Mouse (Mus musculus) liver, embryonic 16.5 days (tissue): ENCODE data around the gene Impdh2. TPM values are rescaled to one million over a fixed set of nuclear protein-coding genes. Genes with fewer than 3 reads are reported as not detected.

Experiments used
- ATAC-seq: fragments of 200-750 bp; cut with Nextera tagmentation; 2 replicates; pipeline ENCODE4 v1.8.0; 2017; ENCODE audit warnings: low read depth, mild to moderate bottlenecking, moderate number of reproducible peaks, moderate library complexity
- H3K27ac ChIP-seq: fragments of 300-500 bp; sonication (generic); 2 replicates; pipeline ENCODE4 v1.5.1; 2014; ENCODE audit warnings: mild to moderate bottlenecking, low read length
- H3K27me3 ChIP-seq: fragments of 300-500 bp; sonication (generic); 2 replicates; pipeline ENCODE4 v1.6.1; 2014; ENCODE audit warnings: low read depth, low read length, mixed read lengths; ENCODE audit not compliant: control insufficient read depth, insufficient read depth
- H3K36me3 ChIP-seq: fragments of 300-500 bp; sonication (generic); 2 replicates; pipeline ENCODE4 v1.6.1; 2014; ENCODE audit warnings: mild to moderate bottlenecking; ENCODE audit not compliant: control insufficient read depth, insufficient read depth
- H3K4me1 ChIP-seq: fragments of 300-500 bp; sonication (generic); 2 replicates; pipeline ENCODE4 v1.6.1; 2014; ENCODE audit warnings: low read depth, low read length, mixed read lengths; ENCODE audit not compliant: control insufficient read depth
- H3K4me2 ChIP-seq: fragments of 300-500 bp; sonication (generic); 2 replicates; pipeline ENCODE4 v1.6.1; 2014; ENCODE audit warnings: low read depth, low read length, mixed read lengths
- H3K4me3 ChIP-seq: fragments of 300-500 bp; sonication (generic); 2 replicates; pipeline ENCODE4 v1.5.1; 2014; ENCODE audit warnings: low read depth, mild to moderate bottlenecking, low read length
- H3K9ac ChIP-seq: fragments of 300-500 bp; sonication (generic); 2 replicates; pipeline ENCODE4 v1.6.1; 2014; ENCODE audit warnings: low read depth, low read length
- H3K9me3 ChIP-seq: fragments of 300-500 bp; sonication (generic); replicated peaks from 2 replicates; pipeline ENCODE4 v1.6.1; 2016; ENCODE audit warnings: low read length; ENCODE audit not compliant: control insufficient read depth
- WGBS: fragments of 180-500 bp; shearing (Covaris S2); extraction: QIAGEN DNeasy Blood & Tissue Kit; methylation state at CpG from one replicate; pipeline ENCODE4 v1.1.7; 2014; ENCODE audit not compliant: insufficient replicate concordance; 5-methylcytosine and 5-hydroxymethylcytosine counted together
- polyA plus RNA-seq: library from polyadenylated mRNA; unstranded; fragments of >200 nt; fragmentation: Nextera tagmentation; extraction: Ambion mirVana; gene quantifications from 2 replicates; pipeline ENCODE4 v1.2.1, GENCODE M21; 2015

The Impdh2 gene
- 80.0 and 86.8 TPM in 2 replicates for polyA plus RNA-seq

DNA sequence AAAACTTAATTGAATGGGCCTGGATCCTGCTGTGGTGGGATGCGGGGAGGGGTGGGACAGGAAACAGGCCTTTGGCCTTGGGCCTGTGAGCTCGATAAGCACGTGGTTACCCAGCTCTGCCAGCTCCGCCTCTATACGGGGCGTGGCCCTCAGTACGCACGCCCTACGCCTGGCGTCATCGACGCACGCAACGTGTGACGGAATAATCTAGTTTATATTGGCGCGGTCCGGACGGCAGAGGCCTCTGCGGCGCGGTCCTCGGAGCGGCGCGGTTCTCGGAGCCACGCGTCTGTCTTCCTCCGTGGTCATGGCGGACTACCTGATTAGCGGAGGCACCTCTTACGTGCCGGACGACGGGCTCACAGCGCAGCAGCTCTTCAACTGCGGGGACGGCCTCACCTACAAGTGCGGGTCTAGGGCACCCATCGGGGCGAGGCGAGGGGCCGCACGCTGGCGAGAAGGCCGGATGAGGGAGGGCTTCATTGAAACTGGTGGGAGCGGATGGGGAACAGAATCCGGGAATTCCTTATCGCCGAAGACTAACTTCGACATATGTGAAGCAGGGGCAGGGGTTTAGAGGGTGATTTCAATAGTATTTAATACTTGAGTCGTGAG is at the start of gene Impdh2:
TSS of gene Impdh2 (plus strand) at position 60 of the 615 bp plus-strand sequence.
- peak within 1 kb of the TSS; percentile 69 for H3K9ac ChIP-seq
- peaks cover 23% of the 10 kb centered on the region for H3K4me1 ChIP-seq
- peak within 1 kb of the TSS; percentile 76 for H3K4me2 ChIP-seq
- peak within 1 kb of the TSS; percentile 62 for H3K27ac ChIP-seq
- H3K36me3 ChIP-seq: peaks cover 46% of the 10 kb centered on the region
- no peaks in the 10 kb centered on the region for H3K27me3 ChIP-seq
- ATAC-seq: peak; percentile 100
- no peaks in the 10 kb centered on the region for H3K9me3 ChIP-seq
- WGBS: under 1% methylated on average over 52 of the region's 53 CpGs
- peak within 1 kb of the TSS; percentile 63 for H3K4me3 ChIP-seq

DNA sequence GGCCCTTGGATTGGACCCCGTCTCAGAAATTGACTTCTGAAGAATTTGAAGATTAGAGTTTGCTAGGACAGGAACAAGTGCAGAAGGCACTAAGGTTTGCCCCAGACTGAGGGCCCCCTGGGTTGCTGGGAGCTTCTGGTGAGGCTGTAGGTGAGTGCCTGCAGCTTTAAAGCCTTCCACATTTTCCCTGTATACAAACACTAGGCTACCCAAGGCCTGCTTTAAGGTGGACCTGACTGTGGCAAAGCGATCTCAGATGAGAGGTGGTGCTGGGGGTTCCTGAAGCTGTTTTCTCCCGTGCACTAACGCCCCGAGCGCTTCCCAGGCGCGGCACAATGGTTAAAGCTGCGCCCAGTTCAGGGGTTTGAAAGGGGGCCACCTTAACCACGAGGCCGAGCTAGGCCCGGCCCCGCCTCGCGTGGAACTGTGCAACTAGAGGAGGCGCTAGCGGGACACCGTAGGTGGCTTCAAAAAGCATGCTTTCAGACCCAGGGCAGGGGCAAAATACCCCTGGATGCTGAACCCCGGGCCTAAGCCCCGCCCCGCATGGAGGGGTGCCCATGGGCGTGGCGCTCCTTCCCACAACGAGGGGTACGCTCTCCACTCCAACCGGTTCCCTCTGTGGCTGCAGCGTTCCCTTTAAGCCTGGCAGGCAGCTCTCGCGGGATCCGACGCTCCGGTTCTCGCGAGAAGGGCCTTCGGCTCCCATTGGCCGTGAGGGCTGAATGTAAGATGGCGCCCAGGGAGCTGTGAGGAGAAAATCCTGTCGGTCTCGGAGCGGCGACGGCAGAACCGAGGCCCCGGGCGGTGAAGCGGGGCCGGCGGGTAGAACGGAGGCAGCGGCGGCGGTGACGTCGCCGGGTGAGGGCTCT is 43.5 kb upstream of the Impdh2 start, which contains the start of gene Qrich1:
TSS of gene Qrich1 (plus strand) at position 427 of the 872 bp plus-strand sequence.
- peak within 1 kb of the TSS; percentile 99 for H3K4me3 ChIP-seq
- no peaks in the 10 kb centered on the region for H3K9me3 ChIP-seq
- H3K36me3 ChIP-seq: peaks cover 29% of the 10 kb centered on the region
- H3K4me2 ChIP-seq: peak within 1 kb of the TSS; percentile 83
- peaks cover 23% of the 10 kb centered on the region for H3K4me1 ChIP-seq
- H3K27ac ChIP-seq: peak within 1 kb of the TSS; percentile 99
- no peaks in the 10 kb centered on the region for H3K27me3 ChIP-seq
- WGBS: 2% methylated on average over 55 of the region's 55 CpGs
- peak; percentile 91 for ATAC-seq
- peak within 1 kb of the TSS; percentile 96 for H3K9ac ChIP-seq

DNA sequence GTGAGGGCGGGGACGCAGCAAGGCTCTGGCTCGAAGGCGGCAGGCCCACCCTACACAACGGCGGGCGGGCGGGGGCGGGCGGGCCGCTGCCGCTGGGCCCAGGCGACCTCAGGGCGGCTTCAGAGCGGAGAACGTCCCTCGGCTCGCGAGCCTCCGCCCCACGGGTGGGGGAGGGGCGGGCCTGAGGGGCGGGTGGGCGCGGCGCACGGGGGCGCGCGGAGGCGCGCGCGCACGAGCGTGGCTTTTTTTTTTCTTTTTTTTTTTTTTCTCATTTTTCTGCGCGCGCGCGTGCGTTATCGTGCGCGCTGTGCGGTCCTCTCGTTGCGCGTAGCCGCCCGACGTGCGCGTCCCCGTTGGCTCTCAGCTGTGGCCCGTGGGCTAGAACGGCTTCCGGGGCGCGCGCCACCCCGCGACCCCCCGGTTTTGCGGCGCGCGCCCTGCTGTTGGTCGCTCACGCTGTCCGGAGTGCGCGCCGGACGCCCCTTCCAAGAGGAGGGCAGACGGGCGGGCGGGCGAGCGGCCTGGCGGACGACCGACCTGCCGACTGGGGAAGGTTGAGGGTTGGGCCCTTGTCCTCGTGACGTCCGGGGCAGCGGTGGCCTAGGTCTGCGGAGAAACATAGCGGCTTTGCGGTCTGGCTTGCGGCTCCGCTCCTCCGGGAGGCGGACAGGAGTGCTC is 42.7 kb upstream of the Impdh2 start:
- WGBS: under 1% methylated on average over 87 of the region's 95 CpGs
- Histone ChIP-seq H3K4me1 (peaks cover 23% of the 10 kb centered on the region), H3K9me3 (no peaks in the 10 kb centered on the region), H3K9ac (peak overlapping the region; percentile 96), H3K36me3 (peaks cover 25% of the 10 kb centered on the region), H3K27ac (peak overlapping the region; percentile 99), H3K4me2 (peak overlapping the region; percentile 83), H3K4me3 (peak overlapping the region; percentile 99), H3K27me3 (no peaks in the 10 kb centered on the region)
- ATAC-seq: peak; percentile 84

DNA sequence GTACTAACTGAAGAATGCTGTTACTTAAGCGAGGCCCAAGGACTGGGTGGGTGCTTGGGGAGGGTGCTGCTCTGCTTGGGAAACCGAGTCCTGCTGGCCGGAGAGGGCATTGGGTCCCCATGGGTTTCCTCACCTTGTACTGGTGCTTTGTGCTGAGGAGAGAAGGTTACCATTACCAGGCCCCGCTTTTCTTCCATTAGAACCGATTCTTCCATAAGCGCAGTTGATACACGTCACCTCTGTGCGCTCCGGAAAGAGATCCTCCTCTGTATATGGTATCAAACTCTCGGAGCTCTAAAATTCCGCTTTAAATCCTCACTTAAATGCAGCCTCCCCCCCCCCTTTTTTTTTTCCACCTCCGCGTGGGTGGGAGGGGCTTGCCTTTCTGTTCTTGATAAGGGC is 42.2 kb upstream of the Impdh2 start:
- Histone ChIP-seq H3K9me3 (no peaks in the 10 kb centered on the region), H3K36me3 (peaks cover 20% of the 10 kb centered on the region), H3K27ac (peak overlapping the region; percentile 99), H3K4me1 (peaks cover 23% of the 10 kb centered on the region), H3K27me3 (no peaks in the 10 kb centered on the region), H3K9ac (peak overlapping the region; percentile 96), H3K4me2 (peak overlapping the region; percentile 83), H3K4me3 (peak overlapping the region; percentile 99)
- no peak; the same call in 1 of the 2 replicates for ATAC-seq
- WGBS: under 1% methylated on average over 13 of the region's 13 CpGs

DNA sequence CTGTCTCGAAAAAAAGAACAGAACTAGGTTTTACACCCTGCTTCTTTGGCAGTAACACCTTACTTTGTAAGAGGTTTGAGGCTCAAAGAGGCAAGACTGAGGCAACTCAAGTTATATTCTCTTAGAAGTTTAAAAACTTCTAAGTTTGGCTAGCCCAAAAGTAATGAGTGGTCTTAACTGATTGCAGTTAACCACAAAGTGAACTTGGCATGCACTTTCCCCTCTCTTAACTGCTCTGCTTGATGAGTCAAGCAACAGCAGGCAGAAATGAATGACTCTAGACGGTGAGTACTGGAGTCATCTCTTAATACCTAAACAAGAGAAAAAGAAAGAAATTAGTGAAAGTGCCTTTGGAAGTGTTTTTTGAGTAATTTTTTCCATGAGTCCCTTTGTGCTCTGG is 38.5 kb upstream of the Impdh2 start:
- Histone ChIP-seq H3K4me2 (no peak overlapping the region), H3K9ac (no peak overlapping the region), H3K4me3 (no peak overlapping the region), H3K36me3 (peaks cover 10% of the 10 kb centered on the region; the same call in 1 of the 2 replicates), H3K9me3 (no peaks in the 10 kb centered on the region), H3K27ac (no peak overlapping the region), H3K4me1 (peaks cover 13% of the 10 kb centered on the region), H3K27me3 (no peaks in the 10 kb centered on the region)
- WGBS: 58% methylated on average over 2 of the region's 2 CpGs
- no peak for ATAC-seq

DNA sequence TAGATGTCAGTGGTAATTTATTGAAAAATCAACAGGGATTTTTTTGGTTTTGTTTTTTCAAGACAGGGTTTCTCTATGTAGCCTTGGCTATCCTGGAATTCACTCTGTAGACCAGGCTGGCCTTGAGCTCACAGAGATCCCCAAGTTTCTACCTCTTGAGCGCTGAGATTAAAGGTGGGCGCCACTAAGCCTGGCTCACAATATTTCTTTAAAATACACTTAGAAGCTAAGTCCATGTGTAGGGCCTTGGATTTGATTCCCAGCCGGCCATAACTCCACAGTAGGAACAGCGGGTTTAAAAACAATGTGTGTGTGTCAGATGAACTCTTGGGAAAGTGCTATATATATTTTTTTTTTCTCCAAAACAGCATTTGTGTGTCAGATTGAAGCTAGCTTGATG is 36.7 kb upstream of the Impdh2 start:
- Histone ChIP-seq H3K27ac (no peak overlapping the region), H3K4me1 (peaks cover 13% of the 10 kb centered on the region), H3K9me3 (no peaks in the 10 kb centered on the region), H3K4me3 (no peak overlapping the region), H3K36me3 (peaks cover 10% of the 10 kb centered on the region; the same call in 1 of the 2 replicates), H3K9ac (no peak overlapping the region), H3K4me2 (no peak overlapping the region), H3K27me3 (no peaks in the 10 kb centered on the region)
- WGBS: 91% methylated on average over 4 of the region's 4 CpGs
- no peak for ATAC-seq

DNA sequence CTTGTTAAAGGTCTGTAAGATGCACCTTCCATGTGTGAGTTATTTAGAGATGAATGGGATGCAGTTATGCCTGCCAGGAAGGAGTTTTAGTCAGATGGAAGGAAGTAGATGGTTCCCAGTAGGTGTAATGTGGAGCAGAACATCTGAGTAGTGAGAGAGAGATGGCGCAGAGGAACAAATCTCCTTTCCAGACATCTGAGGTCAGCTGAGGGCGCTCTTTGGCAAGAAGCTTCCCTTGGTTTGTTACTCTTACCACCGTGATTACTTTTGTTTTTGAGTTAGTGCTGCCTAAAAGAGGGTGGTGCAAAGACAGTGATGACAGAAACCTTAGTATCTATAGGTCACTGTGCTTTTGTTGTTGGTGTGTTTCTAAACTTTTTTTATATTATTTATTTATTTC is 34.7 kb upstream of the Impdh2 start:
- 80% methylated on average over 3 of the region's 3 CpGs for WGBS
- Histone ChIP-seq H3K27me3 (no peaks in the 10 kb centered on the region), H3K27ac (no peak overlapping the region), H3K4me2 (no peak overlapping the region), H3K4me3 (no peak overlapping the region), H3K9me3 (no peaks in the 10 kb centered on the region), H3K9ac (no peak overlapping the region), H3K36me3 (peaks cover 20% of the 10 kb centered on the region), H3K4me1 (no peaks in the 10 kb centered on the region; the same call in 1 of the 2 replicates)
- no peak for ATAC-seq

DNA sequence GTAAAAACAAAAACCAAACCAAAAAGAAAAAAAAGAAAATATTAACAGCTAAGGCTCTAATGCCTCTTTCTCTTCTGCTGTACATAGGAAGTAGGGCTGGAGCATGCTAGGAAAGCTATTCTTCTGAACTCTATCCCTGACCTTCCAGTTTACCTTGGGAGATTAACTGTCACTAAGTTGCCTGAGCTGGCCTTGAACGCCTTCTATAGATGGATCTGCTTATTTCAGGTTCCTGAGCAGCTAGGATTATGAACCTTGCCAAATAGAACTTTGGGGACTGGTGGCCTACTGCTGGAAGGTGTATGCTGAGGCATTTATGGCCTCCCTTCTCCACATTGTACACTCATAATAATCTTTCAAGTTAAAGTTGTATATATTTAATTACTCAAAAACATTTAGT is 29.1 kb upstream of the Impdh2 start:
- H3K9me3 ChIP-seq: no peaks in the 10 kb centered on the region
- no peak overlapping the region for H3K4me3 ChIP-seq
- no peak for ATAC-seq
- no peak overlapping the region for H3K4me2 ChIP-seq
- 70% methylated on average over 1 of the region's 1 CpGs for WGBS
- H3K27me3 ChIP-seq: no peaks in the 10 kb centered on the region
- H3K36me3 ChIP-seq: peaks cover 51% of the 10 kb centered on the region
- H3K9ac ChIP-seq: no peak overlapping the region
- H3K27ac ChIP-seq: no peak overlapping the region
- H3K4me1 ChIP-seq: no peaks in the 10 kb centered on the region; the same call in 1 of the 2 replicates
